Mouse (Mus musculus) heart, embryonic 11.5 days (tissue): Measurements from ENCODE around the gene Kynu. TPM values are rescaled to one million over a fixed set of nuclear protein-coding genes. Genes with fewer than 3 reads are reported as not detected.

Experiments used
- ATAC-seq: fragments of 200-750 bp; cut with Nextera tagmentation; replicated peaks from 2 replicates; pipeline ENCODE4 v1.8.0; 2017; ENCODE audit warnings: moderate library complexity; ENCODE audit not compliant: insufficient number of reproducible peaks, low FRiP score, low TSS enrichment
- H3K27ac ChIP-seq: fragments of 300-500 bp; sonication (generic); 2 replicates; pipeline ENCODE4 v1.5.1; 2014; ENCODE audit warnings: mild to moderate bottlenecking, low read depth, low read length
- H3K27me3 ChIP-seq: fragments of 300-500 bp; sonication (generic); 2 replicates; pipeline ENCODE4 v1.6.1; 2014; ENCODE audit warnings: mild to moderate bottlenecking, low read length, mixed read lengths; ENCODE audit not compliant: control insufficient read depth, insufficient read depth
- H3K36me3 ChIP-seq: fragments of 300-500 bp; sonication (generic); 2 replicates; pipeline ENCODE4 v1.6.1; 2014; ENCODE audit warnings: mild to moderate bottlenecking, low read length, moderate library complexity, mixed read lengths; ENCODE audit not compliant: control insufficient read depth, insufficient read depth
- H3K4me1 ChIP-seq: fragments of 300-500 bp; sonication (generic); 2 replicates; pipeline ENCODE4 v1.6.1; 2014; ENCODE audit warnings: low read length; ENCODE audit not compliant: control insufficient read depth, insufficient read depth
- H3K4me2 ChIP-seq: fragments of 300-500 bp; sonication (generic); 2 replicates; pipeline ENCODE4 v1.6.1; 2014; ENCODE audit warnings: mild to moderate bottlenecking, moderate library complexity
- H3K4me3 ChIP-seq: fragments of 300-500 bp; sonication (generic); 2 replicates; pipeline ENCODE4 v1.5.1; 2014; ENCODE audit warnings: low read depth, low read length
- H3K9ac ChIP-seq: fragments of 300-500 bp; sonication (generic); 2 replicates; pipeline ENCODE4 v1.6.1; 2014; ENCODE audit warnings: mild to moderate bottlenecking, low read depth, low read length, moderate library complexity
- H3K9me3 ChIP-seq: fragments of 300-500 bp; sonication (generic); replicated peaks from 2 replicates; pipeline ENCODE4 v1.6.1; 2016; ENCODE audit warnings: low read length; ENCODE audit not compliant: control insufficient read depth
- WGBS: fragments of 180-500 bp; shearing (Covaris S2); extraction: QIAGEN DNeasy Blood & Tissue Kit; methylation state at CpG from one replicate; pipeline ENCODE4 v1.1.7; 2014; ENCODE audit not compliant: insufficient replicate concordance; 5-methylcytosine and 5-hydroxymethylcytosine counted together
- polyA plus RNA-seq: library from polyadenylated mRNA; unstranded; fragments of >200 nt; fragmentation: Nextera tagmentation; extraction: Ambion mirVana; gene quantifications from 2 replicates; pipeline ENCODE4 v1.2.1, GENCODE M21; 2014

Kynu gene
- polyA plus RNA-seq, 1 experiment from 2014 or later: not detected

- H3K4me3 ChIP-seq: no peak overlapping the region
- H3K4me2 ChIP-seq: no peak overlapping the region
- no peaks in the 10 kb centered on the region for H3K4me1 ChIP-seq
- H3K36me3 ChIP-seq: no peaks in the 10 kb centered on the region
- H3K27me3 ChIP-seq: no peaks in the 10 kb centered on the region
- no peak overlapping the region for H3K27ac ChIP-seq
- H3K9me3 ChIP-seq: no peaks in the 10 kb centered on the region
- WGBS: 85% methylated on average over 3 of the region's 3 CpGs
- ATAC-seq: no peak
- H3K9ac ChIP-seq: no peak overlapping the region
These were observed 173.7 kb downstream of the Kynu start for GRCm38 (mm10) chr2:43728831-43729230.

Other genes starting within 250 kb of the Kynu start
- 0.43 and 0.51 TPM in 2 replicates for gene Arhgap15, start 193.5 kb downstream of the Kynu start, polyA plus RNA-seq